Mouse (Mus musculus) forebrain, embryonic 13.5 days (tissue): Measurements from ENCODE around the gene Zfp507. TPM values are rescaled to one million over a fixed set of nuclear protein-coding genes. Genes with fewer than 3 reads are reported as not detected.
A peak's percentile ranks its signal among the peaks of the same experiment; 100 is the strongest.

ENCODE experiments used
- ATAC-seq: fragments of 200-750 bp; cut with Nextera tagmentation; 2 replicates; pipeline ENCODE4 v1.8.0; 2017
- H3K27ac ChIP-seq: fragments of 300-500 bp; sonication (generic); 2 replicates; pipeline ENCODE4 v1.5.1; 2015; ENCODE audit warnings: inconsistent platforms, mild to moderate bottlenecking, moderate library complexity
- H3K27me3 ChIP-seq: fragments of 300-500 bp; sonication (generic); 2 replicates; pipeline ENCODE4 v1.6.1; 2015; ENCODE audit warnings: mild to moderate bottlenecking, inconsistent platforms
- H3K36me3 ChIP-seq: fragments of 300-500 bp; sonication (generic); 2 replicates; pipeline ENCODE4 v1.6.1; 2015; ENCODE audit warnings: mild to moderate bottlenecking, inconsistent platforms; ENCODE audit not compliant: poor library complexity, severe bottlenecking
- H3K4me1 ChIP-seq: fragments of 300-500 bp; sonication (generic); 2 replicates; pipeline ENCODE4 v1.6.1; 2015; ENCODE audit warnings: inconsistent platforms
- H3K4me2 ChIP-seq: fragments of 300-500 bp; sonication (generic); 2 replicates; pipeline ENCODE4 v1.6.1; 2015; ENCODE audit warnings: inconsistent platforms, mild to moderate bottlenecking, moderate library complexity
- H3K4me3 ChIP-seq: fragments of 300-500 bp; sonication (generic); 2 replicates; pipeline ENCODE4 v1.5.1; 2015; ENCODE audit warnings: mild to moderate bottlenecking, inconsistent platforms
- H3K9ac ChIP-seq: fragments of 300-500 bp; sonication (generic); 2 replicates; pipeline ENCODE4 v1.6.1; 2015; ENCODE audit warnings: mild to moderate bottlenecking, inconsistent platforms
- H3K9me3 ChIP-seq: fragments of 300-500 bp; sonication (generic); replicated peaks from 2 replicates; pipeline ENCODE4 v1.6.1; 2016; ENCODE audit warnings: inconsistent platforms
- WGBS: fragments of 180-500 bp; shearing (Covaris S2); methylation state at CpG from one replicate; pipeline ENCODE4 v1.1.7; 2015; 5-methylcytosine and 5-hydroxymethylcytosine counted together
- polyA plus RNA-seq: library from polyadenylated mRNA; unstranded; fragments of >200 nt; fragmentation: Nextera tagmentation; extraction: Ambion mirVana; gene quantifications from 2 replicates; pipeline ENCODE4 v1.2.1, GENCODE M21; 2015

Zfp507 gene
- polyA plus RNA-seq, result 16.9 and 18.2 TPM in 2 replicates

- peaks cover 28% of the 10 kb centered on the region for H3K36me3 ChIP-seq
- ATAC-seq, result peak; percentile 96
- H3K9ac ChIP-seq, result peak within 1 kb of the TSS; percentile 98
- H3K4me2 ChIP-seq, result peak within 1 kb of the TSS; percentile 92
- peak within 1 kb of the TSS; percentile 83 for H3K27ac ChIP-seq
- H3K4me1 ChIP-seq, result peaks cover 15% of the 10 kb centered on the region
- H3K9me3 ChIP-seq, result no peaks in the 10 kb centered on the region
- no peaks in the 10 kb centered on the region; the same call in 1 of the 2 replicates for H3K27me3 ChIP-seq
- H3K4me3 ChIP-seq, result peak within 1 kb of the TSS; percentile 93
- WGBS, result 30% methylated on average over 18 of the region's 26 CpGs
Measured at GRCm38 (mm10) chr7:35802906-35803595, at the start of gene Zfp507. Zfp507 (minus strand) TSS chr7:35803003.

- 85% methylated on average over 5 of the region's 5 CpGs for WGBS
- Histone ChIP-seq H3K4me3 (no peak overlapping the region), H3K27me3 (no peaks in the 10 kb centered on the region), H3K27ac (no peak overlapping the region), H3K4me2 (no peak overlapping the region), H3K9ac (no peak overlapping the region), H3K36me3 (no peaks in the 10 kb centered on the region), H3K4me1 (no peaks in the 10 kb centered on the region), H3K9me3 (no peaks in the 10 kb centered on the region)
- no peak for ATAC-seq
Measured at GRCm38 (mm10) chr7:35850426-35850825, 47.6 kb upstream of the Zfp507 start.

GRCm38 (mm10) chr7:35848526-35848925, 45.7 kb upstream of the Zfp507 start:
- no peak for ATAC-seq
- H3K36me3 ChIP-seq, result no peaks in the 10 kb centered on the region
- no peaks in the 10 kb centered on the region for H3K27me3 ChIP-seq
- no peak overlapping the region for H3K9ac ChIP-seq
- H3K9me3 ChIP-seq, result no peaks in the 10 kb centered on the region
- no peak overlapping the region for H3K27ac ChIP-seq
- no peak overlapping the region for H3K4me3 ChIP-seq
- 48% methylated on average over 14 of the region's 14 CpGs for WGBS
- H3K4me1 ChIP-seq, result no peaks in the 10 kb centered on the region
- no peak overlapping the region for H3K4me2 ChIP-seq

GRCm38 (mm10) chr7:35840504-35840903, 37.7 kb upstream of the Zfp507 start:
- Histone ChIP-seq H3K9ac (no peak overlapping the region), H3K4me3 (no peak overlapping the region), H3K27ac (no peak overlapping the region), H3K4me2 (no peak overlapping the region), H3K9me3 (no peaks in the 10 kb centered on the region), H3K36me3 (no peaks in the 10 kb centered on the region), H3K4me1 (0 out of 2 replicates have a peak, but pooled peaks cover 5% of the 10 kb centered on the region), H3K27me3 (no peaks in the 10 kb centered on the region)
- no peak for ATAC-seq
- 75% methylated on average over 4 of the region's 4 CpGs for WGBS

- Histone ChIP-seq H3K36me3 (no peaks in the 10 kb centered on the region), H3K9me3 (no peaks in the 10 kb centered on the region), H3K4me3 (no peak overlapping the region), H3K27me3 (no peaks in the 10 kb centered on the region), H3K4me1 (0 out of 2 replicates have a peak, but pooled peaks cover 5% of the 10 kb centered on the region), H3K4me2 (no peak overlapping the region), H3K9ac (no peak overlapping the region), H3K27ac (no peak overlapping the region)
- whole genome bisulfite sequencing, result 69% methylated on average over 19 of the region's 19 CpGs
- peak; percentile 53 for ATAC-seq
Measured at GRCm38 (mm10) chr7:35836851-35837250, 34.0 kb upstream of the Zfp507 start.

GRCm38 (mm10) chr7:35836415-35836814, 33.6 kb upstream of the Zfp507 start:
- no peak overlapping the region for H3K9ac ChIP-seq
- ATAC-seq, result no peak
- no peaks in the 10 kb centered on the region for H3K9me3 ChIP-seq
- no peaks in the 10 kb centered on the region for H3K36me3 ChIP-seq
- H3K4me1 ChIP-seq, result 0 out of 2 replicates have a peak, but pooled peaks cover 5% of the 10 kb centered on the region
- no peak overlapping the region for H3K27ac ChIP-seq
- H3K4me3 ChIP-seq, result no peak overlapping the region
- H3K27me3 ChIP-seq, result no peaks in the 10 kb centered on the region
- 84% methylated on average over 3 of the region's 3 CpGs for WGBS
- no peak overlapping the region for H3K4me2 ChIP-seq

- H3K4me2 ChIP-seq, result no peak overlapping the region
- WGBS, result 91% methylated on average over 7 of the region's 7 CpGs
- no peak overlapping the region for H3K4me3 ChIP-seq
- no peaks in the 10 kb centered on the region; the same call in 1 of the 2 replicates for H3K9me3 ChIP-seq
- H3K36me3 ChIP-seq, result no peaks in the 10 kb centered on the region
- H3K9ac ChIP-seq, result no peak overlapping the region
- H3K27ac ChIP-seq, result no peak overlapping the region
- ATAC-seq, result no peak
- H3K27me3 ChIP-seq, result no peaks in the 10 kb centered on the region
- no peaks in the 10 kb centered on the region for H3K4me1 ChIP-seq
Measured at GRCm38 (mm10) chr7:35830119-35830518, 27.3 kb upstream of the Zfp507 start.

GRCm38 (mm10) chr7:35823906-35824305, 21.1 kb upstream of the Zfp507 start:
- no peaks in the 10 kb centered on the region for H3K4me1 ChIP-seq
- no peak overlapping the region for H3K4me3 ChIP-seq
- H3K36me3 ChIP-seq, result no peaks in the 10 kb centered on the region
- H3K27me3 ChIP-seq, result no peaks in the 10 kb centered on the region
- no peak overlapping the region for H3K27ac ChIP-seq
- H3K9me3 ChIP-seq, result no peaks in the 10 kb centered on the region; the same call in 1 of the 2 replicates
- no peak overlapping the region for H3K4me2 ChIP-seq
- H3K9ac ChIP-seq, result no peak overlapping the region
- ATAC-seq, result no peak
- 85% methylated on average over 12 of the region's 12 CpGs for WGBS

- H3K27ac ChIP-seq, result no peak overlapping the region
- no peak for ATAC-seq
- WGBS, result 92% methylated on average over 17 of the region's 17 CpGs
- no peaks in the 10 kb centered on the region for H3K4me1 ChIP-seq
- no peaks in the 10 kb centered on the region; the same call in 1 of the 2 replicates for H3K9me3 ChIP-seq
- no peak overlapping the region for H3K9ac ChIP-seq
- no peak overlapping the region for H3K4me2 ChIP-seq
- no peaks in the 10 kb centered on the region for H3K27me3 ChIP-seq
- no peak overlapping the region for H3K4me3 ChIP-seq
- H3K36me3 ChIP-seq, result no peaks in the 10 kb centered on the region
Measured at GRCm38 (mm10) chr7:35822320-35822719, 19.5 kb upstream of the Zfp507 start.

- Histone ChIP-seq H3K4me1 (no peaks in the 10 kb centered on the region), H3K9ac (no peak overlapping the region), H3K27me3 (no peaks in the 10 kb centered on the region), H3K4me2 (no peak overlapping the region), H3K27ac (no peak overlapping the region), H3K4me3 (no peak overlapping the region), H3K9me3 (no peaks in the 10 kb centered on the region; the same call in 1 of the 2 replicates), H3K36me3 (no peaks in the 10 kb centered on the region)
- 77% methylated on average over 5 of the region's 5 CpGs for WGBS
- ATAC-seq, result no peak
Measured at GRCm38 (mm10) chr7:35821357-35821756, 18.6 kb upstream of the Zfp507 start.

GRCm38 (mm10) chr7:35819486-35819885, 16.7 kb upstream of the Zfp507 start:
- H3K27me3 ChIP-seq, result no peaks in the 10 kb centered on the region
- H3K36me3 ChIP-seq, result no peaks in the 10 kb centered on the region
- H3K27ac ChIP-seq, result no peak overlapping the region
- H3K9ac ChIP-seq, result no peak overlapping the region
- 88% methylated on average over 4 of the region's 4 CpGs for WGBS
- H3K4me3 ChIP-seq, result no peak overlapping the region
- ATAC-seq, result no peak
- no peaks in the 10 kb centered on the region for H3K4me1 ChIP-seq
- no peak overlapping the region for H3K4me2 ChIP-seq
- no peaks in the 10 kb centered on the region; the same call in 1 of the 2 replicates for H3K9me3 ChIP-seq

- H3K4me2 ChIP-seq, result no peak overlapping the region
- H3K27ac ChIP-seq, result no peak overlapping the region
- no peaks in the 10 kb centered on the region; the same call in 1 of the 2 replicates for H3K9me3 ChIP-seq
- 80% methylated on average over 12 of the region's 12 CpGs for WGBS
- H3K9ac ChIP-seq, result no peak overlapping the region
- H3K4me3 ChIP-seq, result no peak overlapping the region
- ATAC-seq, result no peak
- no peaks in the 10 kb centered on the region for H3K4me1 ChIP-seq
- H3K27me3 ChIP-seq, result no peaks in the 10 kb centered on the region
- no peaks in the 10 kb centered on the region for H3K36me3 ChIP-seq
Measured at GRCm38 (mm10) chr7:35814759-35815551, 12.2 kb upstream of the Zfp507 start.
